Mouse (Mus musculus) CH12.LX (cell line): ENCODE measurements around the gene Emc9.
A peak's percentile ranks its signal among the peaks of the same experiment; 100 is the strongest.

ENCODE experiments used
- BHLHE40 ChIP-seq: IDR thresholded peaks from 2 replicates; pipeline ENCODE4 v1.6.1; 2011; ENCODE audit warnings: mild to moderate bottlenecking, low read depth, low read length, improper control_type of control experiment
- CTCF ChIP-seq, 2 experiments: IDR thresholded peaks in 1 of 2; conservative IDR thresholded peaks in 1 of 2; 2 replicates each; pipeline ENCODE4 v1.5.1; 2011 to 2012; ENCODE audit warnings: low read depth in 2 of 2, low read length in 2 of 2, improper control_type of control experiment in 1 of 2, inconsistent platforms in 1 of 2, mild to moderate bottlenecking in 1 of 2, moderate library complexity in 1 of 2
- POLR2A ChIP-seq: IDR thresholded peaks from 2 replicates; pipeline ENCODE4 v1.6.1; 2011; ENCODE audit warnings: low read depth, mild to moderate bottlenecking, improper control_type of control experiment, low read length

- TF ChIP-seq CTCF (conservative IDR thresholded peaks at IDR 0.05 in 1 of 2, IDR thresholded peaks at IDR 0.05 in 1 of 2; ENCODE audit: low read depth in 2 of 2, low read length in 2 of 2), result peak; percentile 48 to 96; a peak in 3 of 4 replicates
- peak; percentile 47; the same call in 1 of the 2 replicates for TF ChIP-seq POLR2A
- TF ChIP-seq BHLHE40, result peak; percentile 61; the same call in 1 of the 2 replicates
Observed at GRCm38 (mm10) chr14:55557003-55557402, 28.1 kb downstream of the Emc9 start.
